Mouse (Mus musculus) kidney, embryonic 14.5 days (tissue): ENCODE data around the gene Apbb1. TPM values are rescaled to one million over a fixed set of nuclear protein-coding genes. Genes with fewer than 3 reads are reported as not detected.

Source experiments
- ATAC-seq: fragments of 200-750 bp; cut with Nextera tagmentation; 2 replicates; pipeline ENCODE4 v1.8.0; 2017; ENCODE audit warnings: moderate number of reproducible peaks, mild to moderate bottlenecking, moderate TSS enrichment, moderate library complexity; ENCODE audit not compliant: low FRiP score, low TSS enrichment
- H3K27ac ChIP-seq: fragments of 300-500 bp; sonication (generic); 2 replicates; pipeline ENCODE4 v1.5.1; 2014; ENCODE audit warnings: low read depth, mild to moderate bottlenecking, low read length, moderate library complexity, mixed read lengths
- H3K27me3 ChIP-seq: fragments of 300-500 bp; sonication (generic); 2 replicates; pipeline ENCODE4 v1.6.1; 2014; ENCODE audit warnings: mild to moderate bottlenecking, low read length; ENCODE audit not compliant: control insufficient read depth, insufficient read depth
- H3K36me3 ChIP-seq: fragments of 300-500 bp; sonication (generic); 2 replicates; pipeline ENCODE4 v1.6.1; 2014; ENCODE audit warnings: low read length, mixed read lengths; ENCODE audit not compliant: control insufficient read depth, insufficient read depth
- H3K4me1 ChIP-seq: fragments of 300-500 bp; sonication (generic); 2 replicates; pipeline ENCODE4 v1.6.1; 2014; ENCODE audit warnings: low read length, mixed read lengths; ENCODE audit not compliant: control insufficient read depth, insufficient read depth
- H3K4me2 ChIP-seq: fragments of 300-500 bp; sonication (generic); replicated peaks from 2 replicates; pipeline ENCODE4 v1.6.1; 2014; ENCODE audit warnings: low read depth, mild to moderate bottlenecking, low read length
- H3K4me3 ChIP-seq: fragments of 300-500 bp; sonication (generic); 2 replicates; pipeline ENCODE4 v1.5.1; 2014; ENCODE audit warnings: mild to moderate bottlenecking, low read length
- H3K9ac ChIP-seq: fragments of 300-500 bp; sonication (generic); 2 replicates; pipeline ENCODE4 v1.6.1; 2014; ENCODE audit warnings: low read depth, mild to moderate bottlenecking, low read length, moderate library complexity
- H3K9me3 ChIP-seq: fragments of 300-500 bp; sonication (generic); 2 replicates; pipeline ENCODE4 v1.6.1; 2016; ENCODE audit warnings: low read length; ENCODE audit not compliant: control insufficient read depth
- WGBS: fragments of 180-500 bp; shearing (Covaris S2); extraction: QIAGEN DNeasy Blood & Tissue Kit; methylation state at CpG from one replicate; pipeline ENCODE4 v1.1.7; 2014; 5-methylcytosine and 5-hydroxymethylcytosine counted together
- polyA plus RNA-seq: library from polyadenylated mRNA; unstranded; fragments of >200 nt; fragmentation: Nextera tagmentation; extraction: Ambion mirVana; gene quantifications from 2 replicates; pipeline ENCODE4 v1.2.1, GENCODE M21; 2014

Gene Apbb1
- polyA plus RNA-seq, result 40.1 and 43.0 TPM in 2 replicates

GRCm38 (mm10) chr7:105581094-105581703 lies at the start of gene Apbb1:
Gene Apbb1 (minus strand): TSS chr7:105581653.
- Histone ChIP-seq H3K4me1 (peaks cover 6% of the 10 kb centered on the region; the same call in 1 of the 2 replicates), H3K27ac (peak within 1 kb of the TSS; percentile 47; the same call in 1 of the 2 replicates), H3K9ac (peak within 1 kb of the TSS; percentile 72), H3K4me2 (peak within 1 kb of the TSS; percentile 80), H3K27me3 (no peaks in the 10 kb centered on the region), H3K4me3 (peak within 1 kb of the TSS; percentile 82), H3K9me3 (no peaks in the 10 kb centered on the region), H3K36me3 (no peaks in the 10 kb centered on the region)
- 0% methylated on average over 39 of the region's 54 CpGs for WGBS
- ATAC-seq, result peak; percentile 93

GRCm38 (mm10) chr7:105628633-105629032 lies 47.2 kb upstream of the Apbb1 start:
- Histone ChIP-seq H3K4me2 (no peak overlapping the region), H3K4me3 (no peak overlapping the region), H3K9ac (no peak overlapping the region), H3K36me3 (peaks cover 14% of the 10 kb centered on the region), H3K9me3 (no peaks in the 10 kb centered on the region), H3K4me1 (no peaks in the 10 kb centered on the region), H3K27me3 (no peaks in the 10 kb centered on the region), H3K27ac (peak overlapping the region; percentile 38; the same call in 1 of the 2 replicates)
- no peak for ATAC-seq
- WGBS, result 26% methylated on average over 3 of the region's 3 CpGs

- no peak for ATAC-seq
- WGBS, result 81% methylated on average over 6 of the region's 6 CpGs
- H3K4me3 ChIP-seq, result no peak overlapping the region
- no peak overlapping the region for H3K4me2 ChIP-seq
- H3K4me1 ChIP-seq, result no peaks in the 10 kb centered on the region
- no peaks in the 10 kb centered on the region for H3K27me3 ChIP-seq
- H3K9me3 ChIP-seq, result no peaks in the 10 kb centered on the region
- H3K27ac ChIP-seq, result no peak overlapping the region
- no peak overlapping the region for H3K9ac ChIP-seq
- H3K36me3 ChIP-seq, result peaks cover 25% of the 10 kb centered on the region
Measured at GRCm38 (mm10) chr7:105625397-105625796, 43.9 kb upstream of the Apbb1 start.

- ATAC-seq, result no peak
- WGBS, result 80% methylated on average over 8 of the region's 8 CpGs
- H3K9me3 ChIP-seq, result no peaks in the 10 kb centered on the region
- peaks cover 49% of the 10 kb centered on the region for H3K36me3 ChIP-seq
- H3K4me1 ChIP-seq, result no peaks in the 10 kb centered on the region
- H3K27ac ChIP-seq, result no peak overlapping the region
- H3K27me3 ChIP-seq, result no peaks in the 10 kb centered on the region
- no peak overlapping the region for H3K4me2 ChIP-seq
- H3K4me3 ChIP-seq, result no peak overlapping the region
- no peak overlapping the region for H3K9ac ChIP-seq
Measured at GRCm38 (mm10) chr7:105621646-105622292, 40.3 kb upstream of the Apbb1 start.

GRCm38 (mm10) chr7:105621053-105621452 lies 39.6 kb upstream of the Apbb1 start:
- WGBS, result 77% methylated on average over 4 of the region's 4 CpGs
- Histone ChIP-seq H3K9me3 (no peaks in the 10 kb centered on the region), H3K27me3 (no peaks in the 10 kb centered on the region), H3K4me3 (no peak overlapping the region), H3K9ac (no peak overlapping the region), H3K4me1 (no peaks in the 10 kb centered on the region), H3K27ac (no peak overlapping the region), H3K4me2 (no peak overlapping the region), H3K36me3 (peaks cover 56% of the 10 kb centered on the region)
- ATAC-seq, result no peak

- ATAC-seq, result no peak
- Histone ChIP-seq H3K27ac (no peak overlapping the region), H3K27me3 (no peaks in the 10 kb centered on the region), H3K36me3 (peaks cover 62% of the 10 kb centered on the region), H3K4me2 (no peak overlapping the region), H3K9me3 (no peaks in the 10 kb centered on the region), H3K9ac (no peak overlapping the region), H3K4me1 (no peaks in the 10 kb centered on the region), H3K4me3 (no peak overlapping the region)
- 79% methylated on average over 3 of the region's 3 CpGs for WGBS
Measured at GRCm38 (mm10) chr7:105619701-105620100, 38.2 kb upstream of the Apbb1 start.

- peaks cover 65% of the 10 kb centered on the region for H3K36me3 ChIP-seq
- no peak for ATAC-seq
- no peak overlapping the region for H3K9ac ChIP-seq
- no peaks in the 10 kb centered on the region for H3K27me3 ChIP-seq
- no peak overlapping the region for H3K27ac ChIP-seq
- H3K4me3 ChIP-seq, result no peak overlapping the region
- WGBS, result 94% methylated on average over 22 of the region's 22 CpGs
- H3K4me1 ChIP-seq, result no peaks in the 10 kb centered on the region
- no peaks in the 10 kb centered on the region for H3K9me3 ChIP-seq
- no peak overlapping the region for H3K4me2 ChIP-seq
Measured at GRCm38 (mm10) chr7:105617810-105618209, 36.4 kb upstream of the Apbb1 start.

- no peak overlapping the region for H3K27ac ChIP-seq
- no peak overlapping the region for H3K9ac ChIP-seq
- no peaks in the 10 kb centered on the region for H3K9me3 ChIP-seq
- H3K4me3 ChIP-seq, result no peak overlapping the region
- no peaks in the 10 kb centered on the region for H3K4me1 ChIP-seq
- 71% methylated on average over 6 of the region's 6 CpGs for WGBS
- ATAC-seq, result no peak
- H3K27me3 ChIP-seq, result no peaks in the 10 kb centered on the region
- H3K4me2 ChIP-seq, result no peak overlapping the region
- H3K36me3 ChIP-seq, result peaks cover 73% of the 10 kb centered on the region
Measured at GRCm38 (mm10) chr7:105616561-105616960, 35.1 kb upstream of the Apbb1 start.

GRCm38 (mm10) chr7:105615720-105616119 lies 34.3 kb upstream of the Apbb1 start:
- H3K4me2 ChIP-seq, result no peak overlapping the region
- peaks cover 80% of the 10 kb centered on the region for H3K36me3 ChIP-seq
- no peak for ATAC-seq
- H3K27me3 ChIP-seq, result no peaks in the 10 kb centered on the region
- no peaks in the 10 kb centered on the region for H3K9me3 ChIP-seq
- 74% methylated on average over 1 of the region's 1 CpGs for WGBS
- no peak overlapping the region for H3K9ac ChIP-seq
- H3K27ac ChIP-seq, result no peak overlapping the region
- no peaks in the 10 kb centered on the region for H3K4me1 ChIP-seq
- no peak overlapping the region for H3K4me3 ChIP-seq
